Mouse (Mus musculus): ENCODE measurements around the gene Hist1h3g. TPM values are rescaled to one million over a fixed set of nuclear protein-coding genes. Genes with fewer than 3 reads are reported as not detected.
A peak's percentile ranks its signal among the peaks of the same experiment; 100 is the strongest.

Gene Hist1h3g
- polyA plus RNA-seq, 1 experiment from 2014 or later: 4.8 TPM

DNA sequence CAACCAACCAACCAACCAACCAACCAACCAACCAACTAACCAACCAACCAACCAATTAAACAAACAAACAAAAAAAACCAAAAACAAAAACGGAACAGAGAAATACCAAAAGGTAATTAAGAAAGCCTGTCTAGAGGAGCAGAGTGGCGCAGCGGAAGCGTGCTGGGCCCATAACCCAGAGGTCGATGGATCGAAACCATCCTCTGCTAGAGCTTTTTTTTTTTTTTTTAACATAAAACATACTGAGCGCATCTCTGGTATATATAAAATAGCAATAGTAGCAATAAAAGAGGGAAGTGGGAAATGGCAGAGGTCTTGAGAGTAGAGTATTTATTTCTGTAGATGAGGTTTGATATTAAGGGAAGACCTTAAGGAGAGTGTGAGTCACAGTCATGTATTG lies 35.3 kb upstream of the Hist1h3g start:
- H3K9ac ChIP-seq (ENCODE audit: low read depth, low read length): no peak overlapping the region
- no peaks in the 10 kb centered on the region for H3K9me3 ChIP-seq (ENCODE audit: control insufficient read depth, low read length)
- 3% methylated on average over 7 of the region's 7 CpGs for WGBS
- no peaks in the 10 kb centered on the region for H3K36me3 ChIP-seq (ENCODE audit: control insufficient read depth, insufficient read depth, low read length)
- no peak overlapping the region for H3K27ac ChIP-seq (ENCODE audit: low read depth, low read length)
- no peak overlapping the region for H3K4me2 ChIP-seq (replicated peaks; ENCODE audit: low read depth, low read length)
- ATAC-seq (ENCODE audit: low FRiP score): no peak
- 0 out of 2 replicates have a peak, but pooled peaks cover 2% of the 10 kb centered on the region for H3K27me3 ChIP-seq (ENCODE audit: control insufficient read depth, insufficient read depth, low read length)
- H3K4me1 ChIP-seq (replicated peaks; ENCODE audit: control insufficient read depth, insufficient read depth, low read length): no peaks in the 10 kb centered on the region
- no peak for DNase-seq (ENCODE audit: low spot score)
- no peak overlapping the region for H3K4me3 ChIP-seq (ENCODE audit: low read depth, low read length)

DNA sequence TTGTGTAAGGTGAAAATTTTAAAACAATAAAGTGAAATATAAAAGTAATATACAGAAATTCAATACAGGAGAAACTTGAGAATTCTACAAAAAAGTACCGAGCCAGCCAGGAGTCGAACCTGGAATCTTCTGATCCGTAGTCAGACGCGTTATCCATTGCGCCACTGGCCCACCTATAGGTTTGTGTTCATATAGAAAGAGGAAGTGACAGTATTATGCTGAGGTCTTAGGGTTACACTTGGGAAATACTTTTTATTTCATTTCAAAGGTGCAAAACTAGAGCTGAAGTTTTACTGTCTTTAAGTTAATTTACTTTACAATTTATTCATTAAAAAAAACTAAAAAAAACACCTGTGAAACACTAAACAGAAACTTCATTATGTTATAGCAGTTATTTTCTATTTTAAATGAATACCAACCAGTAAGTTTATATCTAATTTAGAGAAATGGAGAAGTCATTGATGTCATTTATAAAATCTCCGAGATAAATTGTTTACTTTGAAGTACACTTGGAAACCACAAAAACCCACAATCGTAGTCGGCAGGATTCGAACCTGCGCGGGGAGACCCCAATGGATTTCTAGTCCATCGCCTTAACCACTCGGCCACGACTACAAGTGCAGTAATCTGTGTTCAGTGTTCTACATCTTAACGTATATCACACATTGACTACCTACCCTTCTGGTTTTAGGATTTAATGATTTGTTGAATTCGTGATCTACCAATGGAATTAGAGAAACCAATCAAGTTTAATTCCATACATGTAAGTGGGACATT lies 34.6 kb upstream of the Hist1h3g start:
- H3K36me3 ChIP-seq (ENCODE audit: control insufficient read depth, insufficient read depth, low read length): no peaks in the 10 kb centered on the region
- H3K4me2 ChIP-seq (replicated peaks; ENCODE audit: low read depth, low read length): no peak overlapping the region
- ATAC-seq (ENCODE audit: low FRiP score) (peak; percentile 80), DNase-seq (ENCODE audit: low spot score) (peak; percentile 86)
- no peak overlapping the region for H3K27ac ChIP-seq (ENCODE audit: low read depth, low read length)
- H3K4me3 ChIP-seq (ENCODE audit: low read depth, low read length): no peak overlapping the region
- WGBS: 0% methylated on average over 17 of the region's 17 CpGs
- no peak overlapping the region for H3K9ac ChIP-seq (ENCODE audit: low read depth, low read length)
- 0 out of 2 replicates have a peak, but pooled peaks cover 2% of the 10 kb centered on the region for H3K27me3 ChIP-seq (ENCODE audit: control insufficient read depth, insufficient read depth, low read length)
- no peaks in the 10 kb centered on the region for H3K9me3 ChIP-seq (ENCODE audit: control insufficient read depth, low read length)
- no peaks in the 10 kb centered on the region for H3K4me1 ChIP-seq (replicated peaks; ENCODE audit: control insufficient read depth, insufficient read depth, low read length)

DNA sequence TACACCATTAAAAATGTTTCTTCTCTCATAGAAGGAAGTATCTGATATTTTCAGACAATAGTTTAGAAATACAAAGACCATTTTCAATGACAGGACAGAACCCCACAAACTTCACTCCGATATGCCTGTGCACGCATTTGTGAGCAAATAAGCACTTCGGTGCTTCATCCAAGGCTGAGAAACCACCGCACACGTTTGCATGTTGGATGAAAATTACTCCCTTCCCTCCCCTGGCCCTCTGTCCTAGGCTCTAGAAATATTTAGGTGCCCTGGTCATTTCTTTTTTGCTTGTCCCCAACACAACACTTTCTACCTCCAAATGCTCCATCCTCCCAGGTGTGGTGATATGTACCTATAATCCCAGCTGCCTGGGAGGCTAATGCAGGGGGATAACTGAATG lies 33.7 kb upstream of the Hist1h3g start:
- H3K4me3 ChIP-seq (ENCODE audit: low read depth, low read length): no peak overlapping the region
- H3K27ac ChIP-seq (ENCODE audit: low read depth, low read length): no peak overlapping the region
- H3K9ac ChIP-seq (ENCODE audit: low read depth, low read length): no peak overlapping the region
- no peak for DNase-seq (ENCODE audit: low spot score)
- 32% methylated on average over 5 of the region's 5 CpGs for WGBS
- no peaks in the 10 kb centered on the region for H3K9me3 ChIP-seq (ENCODE audit: control insufficient read depth, low read length)
- peak overlapping the region; percentile 26 for H3K4me2 ChIP-seq (replicated peaks; ENCODE audit: low read depth, low read length)
- 0 out of 2 replicates have a peak, but pooled peaks cover 2% of the 10 kb centered on the region for H3K27me3 ChIP-seq (ENCODE audit: control insufficient read depth, insufficient read depth, low read length)
- no peak for ATAC-seq (ENCODE audit: low FRiP score)
- H3K36me3 ChIP-seq (ENCODE audit: control insufficient read depth, insufficient read depth, low read length): no peaks in the 10 kb centered on the region
- no peaks in the 10 kb centered on the region for H3K4me1 ChIP-seq (replicated peaks; ENCODE audit: control insufficient read depth, insufficient read depth, low read length)

DNA sequence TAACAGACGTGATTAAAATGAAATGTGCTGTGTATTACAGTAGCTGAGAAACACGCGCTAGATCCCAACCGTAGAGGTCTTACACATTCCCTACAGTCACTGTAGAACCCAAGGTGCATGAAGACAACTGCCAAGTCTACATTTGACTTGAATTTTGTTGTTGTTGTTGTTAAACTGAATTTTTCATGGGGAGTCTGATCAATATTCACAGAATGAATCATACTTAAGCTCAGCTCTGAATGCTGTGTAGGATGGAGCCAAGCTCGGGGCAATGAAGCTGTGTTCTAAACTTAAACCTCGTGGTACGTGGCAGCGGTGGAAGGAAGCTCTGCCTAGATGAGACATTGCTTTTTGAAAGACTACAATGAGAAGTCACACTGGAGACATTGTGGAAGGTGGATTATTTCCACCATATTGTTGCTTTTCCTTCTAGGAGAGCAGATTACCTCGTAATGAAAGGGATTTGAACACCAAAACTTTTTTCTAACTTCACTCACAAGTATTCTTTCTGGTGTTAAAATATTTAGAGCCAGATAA lies 33.1 kb upstream of the Hist1h3g start:
- Histone ChIP-seq H3K27ac (ENCODE audit: low read depth, low read length) (no peak overlapping the region), H3K27me3 (ENCODE audit: control insufficient read depth, insufficient read depth, low read length) (0 out of 2 replicates have a peak, but pooled peaks cover 2% of the 10 kb centered on the region), H3K9ac (ENCODE audit: low read depth, low read length) (no peak overlapping the region), H3K4me3 (ENCODE audit: low read depth, low read length) (no peak overlapping the region), H3K9me3 (ENCODE audit: control insufficient read depth, low read length) (no peaks in the 10 kb centered on the region), H3K4me2 (replicated peaks; ENCODE audit: low read depth, low read length) (no peak overlapping the region), H3K4me1 (replicated peaks; ENCODE audit: control insufficient read depth, insufficient read depth, low read length) (no peaks in the 10 kb centered on the region), H3K36me3 (ENCODE audit: control insufficient read depth, insufficient read depth, low read length) (no peaks in the 10 kb centered on the region)
- DNase-seq (ENCODE audit: low spot score) (no peak), ATAC-seq (ENCODE audit: low FRiP score) (no peak)
- WGBS: 31% methylated on average over 9 of the region's 9 CpGs

DNA sequence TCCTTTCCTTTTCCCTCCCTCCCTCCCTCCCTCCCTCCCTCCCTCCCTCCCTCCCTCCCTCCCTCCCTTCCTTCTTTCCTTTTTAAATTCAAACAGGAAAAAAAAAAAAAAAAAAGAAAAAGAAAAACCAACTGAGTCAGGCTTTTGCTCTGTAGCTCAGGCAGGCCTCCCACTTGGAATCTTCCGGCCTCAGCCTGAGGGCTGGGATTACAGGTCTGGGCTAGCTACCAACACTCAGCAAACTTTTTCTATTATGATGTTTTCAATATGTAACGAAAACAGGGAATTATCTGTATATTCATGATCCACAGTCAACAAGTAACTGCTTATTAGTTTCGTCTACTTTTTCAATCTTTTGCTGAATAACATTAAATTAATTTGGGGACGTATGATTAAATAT lies 32.3 kb upstream of the Hist1h3g start:
- DNase-seq (ENCODE audit: low spot score) (no peak), ATAC-seq (ENCODE audit: low FRiP score) (no peak)
- no peaks in the 10 kb centered on the region for H3K9me3 ChIP-seq (ENCODE audit: control insufficient read depth, low read length)

DNA sequence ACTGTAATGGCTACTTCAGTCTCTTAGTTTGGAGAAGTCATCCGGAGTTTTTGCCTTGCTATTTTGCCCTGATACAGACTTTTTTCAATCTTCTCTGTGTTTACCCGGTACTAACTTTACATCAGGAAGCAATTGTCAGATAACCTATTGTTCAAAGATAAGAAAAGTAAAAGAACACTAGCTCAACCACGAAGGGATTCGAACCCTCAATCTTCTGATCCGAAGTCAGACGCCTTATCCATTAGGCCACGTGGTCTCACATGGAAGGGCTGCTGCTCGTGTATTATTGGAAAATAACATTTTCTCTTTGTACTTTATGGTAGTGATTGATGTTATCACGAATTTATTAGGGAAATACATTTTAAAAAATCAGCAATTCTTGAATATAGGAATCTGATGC lies 31.4 kb upstream of the Hist1h3g start:
- no peak overlapping the region for H3K4me2 ChIP-seq (replicated peaks; ENCODE audit: low read depth, low read length)
- peak; percentile 79 for DNase-seq (ENCODE audit: low spot score)
- no peaks in the 10 kb centered on the region for H3K4me1 ChIP-seq (replicated peaks; ENCODE audit: control insufficient read depth, insufficient read depth, low read length)
- no peak overlapping the region for H3K4me3 ChIP-seq (ENCODE audit: low read depth, low read length)
- WGBS: under 1% methylated on average over 9 of the region's 9 CpGs
- ATAC-seq (ENCODE audit: low FRiP score): peak; percentile 52; the same call in 1 of the 2 replicates
- 0 out of 2 replicates have a peak, but pooled peaks cover under 1% of the 10 kb centered on the region for H3K27me3 ChIP-seq (ENCODE audit: control insufficient read depth, insufficient read depth, low read length)
- H3K9ac ChIP-seq (ENCODE audit: low read depth, low read length): no peak overlapping the region
- H3K27ac ChIP-seq (ENCODE audit: low read depth, low read length): no peak overlapping the region
- H3K36me3 ChIP-seq (ENCODE audit: control insufficient read depth, insufficient read depth, low read length): no peaks in the 10 kb centered on the region
- H3K9me3 ChIP-seq (ENCODE audit: control insufficient read depth, low read length): no peaks in the 10 kb centered on the region

More for the DNA sequence above, 32.3 kb upstream of the Hist1h3g start:
- no peaks in the 10 kb centered on the region for H3K36me3 ChIP-seq (ENCODE audit: control insufficient read depth, insufficient read depth, low read length)
- H3K27ac ChIP-seq (ENCODE audit: low read depth, low read length): no peak overlapping the region
- no peak overlapping the region for H3K4me2 ChIP-seq (replicated peaks; ENCODE audit: low read depth, low read length)
- H3K4me1 ChIP-seq (replicated peaks; ENCODE audit: control insufficient read depth, insufficient read depth, low read length): no peaks in the 10 kb centered on the region
- WGBS: 38% methylated on average over 4 of the region's 4 CpGs
- H3K4me3 ChIP-seq (ENCODE audit: low read depth, low read length): no peak overlapping the region
- 0 out of 2 replicates have a peak, but pooled peaks cover 2% of the 10 kb centered on the region for H3K27me3 ChIP-seq (ENCODE audit: control insufficient read depth, insufficient read depth, low read length)
- no peak overlapping the region for H3K9ac ChIP-seq (ENCODE audit: low read depth, low read length)

DNA sequence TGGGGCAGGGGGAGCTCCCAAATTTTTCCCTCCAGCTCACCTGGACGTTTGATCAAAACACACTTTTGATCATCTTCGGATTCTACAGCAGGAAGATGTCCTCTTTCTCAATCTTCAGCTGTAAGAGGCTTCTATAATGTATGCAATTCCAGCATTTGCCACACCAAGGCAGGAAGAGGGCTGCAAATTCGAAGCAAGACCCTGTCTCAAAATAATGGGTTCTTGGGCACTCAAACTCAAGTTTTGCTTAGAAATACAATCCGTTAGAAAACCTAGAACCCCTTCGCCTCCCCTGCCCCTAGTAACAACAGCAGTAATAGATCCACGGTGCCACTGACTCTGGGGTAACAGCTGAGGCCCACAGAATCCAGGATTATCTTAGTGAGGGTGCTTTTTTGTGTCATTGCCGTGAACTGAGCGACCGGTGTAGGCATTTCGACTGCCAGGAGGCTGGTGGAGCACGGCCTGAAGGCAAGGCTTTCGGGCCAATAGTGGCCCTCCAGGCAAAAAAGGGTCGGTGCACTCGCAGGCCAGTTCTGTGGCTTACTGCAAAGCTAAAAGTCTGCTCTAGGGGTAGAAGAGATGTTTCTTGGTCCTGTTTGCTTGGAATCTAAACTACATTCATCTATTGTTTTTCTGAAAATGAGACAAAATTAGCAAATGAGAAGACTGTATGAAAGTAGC lies 29.4 kb upstream of the Hist1h3g start:
- Histone ChIP-seq H3K36me3 (ENCODE audit: control insufficient read depth, insufficient read depth, low read length) (no peaks in the 10 kb centered on the region), H3K9ac (ENCODE audit: low read depth, low read length) (peak overlapping the region; percentile 32; the same call in 1 of the 2 replicates), H3K9me3 (ENCODE audit: control insufficient read depth, low read length) (no peaks in the 10 kb centered on the region), H3K27me3 (ENCODE audit: control insufficient read depth, insufficient read depth, low read length) (no peaks in the 10 kb centered on the region), H3K27ac (ENCODE audit: low read depth, low read length) (no peak overlapping the region), H3K4me2 (replicated peaks; ENCODE audit: low read depth, low read length) (peak overlapping the region; percentile 39), H3K4me3 (ENCODE audit: low read depth, low read length) (peak overlapping the region; percentile 26), H3K4me1 (replicated peaks; ENCODE audit: control insufficient read depth, insufficient read depth, low read length) (no peaks in the 10 kb centered on the region)
- no peak for ATAC-seq (ENCODE audit: low FRiP score)
- 4% methylated on average over 14 of the region's 14 CpGs for WGBS
- DNase-seq (ENCODE audit: low spot score): no peak

DNA sequence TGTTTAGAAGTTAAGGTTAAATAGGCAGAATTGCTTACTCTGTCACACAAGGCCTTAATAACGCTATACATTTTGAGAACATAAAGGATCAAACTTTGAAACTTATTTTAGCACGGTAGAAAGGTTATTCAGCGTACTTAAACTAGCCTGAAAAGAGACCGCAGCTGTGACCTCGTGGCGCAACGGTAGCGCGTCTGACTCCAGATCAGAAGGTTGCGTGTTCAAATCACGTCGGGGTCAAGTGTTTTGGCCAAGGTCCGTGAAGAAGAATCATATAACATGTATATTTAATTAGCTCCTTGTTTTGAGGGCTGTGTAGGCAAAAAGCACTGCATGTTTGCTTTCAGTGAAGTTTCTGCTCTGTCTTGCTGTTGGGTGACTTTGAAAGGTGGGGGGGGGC lies 28.9 kb upstream of the Hist1h3g start:
- Histone ChIP-seq H3K36me3 (ENCODE audit: control insufficient read depth, insufficient read depth, low read length) (no peaks in the 10 kb centered on the region), H3K4me3 (ENCODE audit: low read depth, low read length) (peak overlapping the region; percentile 26), H3K9me3 (ENCODE audit: control insufficient read depth, low read length) (no peaks in the 10 kb centered on the region), H3K27ac (ENCODE audit: low read depth, low read length) (no peak overlapping the region), H3K4me2 (replicated peaks; ENCODE audit: low read depth, low read length) (peak overlapping the region; percentile 39), H3K4me1 (replicated peaks; ENCODE audit: control insufficient read depth, insufficient read depth, low read length) (no peaks in the 10 kb centered on the region), H3K9ac (ENCODE audit: low read depth, low read length) (no peak overlapping the region), H3K27me3 (ENCODE audit: control insufficient read depth, insufficient read depth, low read length) (no peaks in the 10 kb centered on the region)
- DNase-seq (ENCODE audit: low spot score) (peak; percentile 83), ATAC-seq (ENCODE audit: low FRiP score) (no peak)
- WGBS: 1% methylated on average over 13 of the region's 13 CpGs
